Mouse (Mus musculus) right cerebral cortex, postnatal 10 days (tissue): ENCODE data around the gene Ddx49.

ENCODE experiments used
- DNase-seq, 2 experiments: peaks; one replicate each; pipeline ENCODE4 v3.0.0; 2021; ENCODE audit warnings: low spot score in 2 of 2

The Ddx49 gene

GRCm38 (mm10) chr8:70316511-70317504 is 14.5 kb upstream of the Ddx49 start:
- peak; percentile 96 to 98 for DNase-seq

GRCm38 (mm10) chr8:70315624-70316510 is 13.6 kb upstream of the Ddx49 start, which contains the start of gene Cers1:
Cers1 (plus strand) TSS chr8:70315775.
- DNase-seq: peak; percentile 91 to 92

GRCm38 (mm10) chr8:70313399-70313798 is 11.1 kb upstream of the Ddx49 start:
- peak; percentile 36 to 63 for DNase-seq

- no peak for DNase-seq
Observed at GRCm38 (mm10) chr8:70309311-70309710, 7.0 kb upstream of the Ddx49 start.

GRCm38 (mm10) chr8:70302901-70303300 is 612 bp upstream of the Ddx49 start:
- DNase-seq: no peak

- DNase-seq: no peak
Observed at GRCm38 (mm10) chr8:70300881-70301280, 1.4 kb downstream of the Ddx49 start.

- DNase-seq: no peak
Observed at GRCm38 (mm10) chr8:70293988-70294405, 8.3 kb downstream of the Ddx49 start.

- no peak for DNase-seq
Observed at GRCm38 (mm10) chr8:70286737-70287136, 15.6 kb downstream of the Ddx49 start.

- no peak for DNase-seq
Observed at GRCm38 (mm10) chr8:70285304-70285703, 17.0 kb downstream of the Ddx49 start.

- no peak for DNase-seq
Observed at GRCm38 (mm10) chr8:70284421-70284820, 17.9 kb downstream of the Ddx49 start.

- no peak for DNase-seq
Observed at GRCm38 (mm10) chr8:70283136-70284077, 18.9 kb downstream of the Ddx49 start.

- peak; percentile 85 to 86 for DNase-seq
Observed at GRCm38 (mm10) chr8:70282603-70283135, 19.6 kb downstream of the Ddx49 start, which contains the start of gene Homer3. Homer3 (plus strand) TSS chr8:70282827.

- no peak for DNase-seq
Observed at GRCm38 (mm10) chr8:70281001-70281400, 21.3 kb downstream of the Ddx49 start.

GRCm38 (mm10) chr8:70279266-70279665 is 23.0 kb downstream of the Ddx49 start:
- DNase-seq: no peak

GRCm38 (mm10) chr8:70278175-70278574 is 24.1 kb downstream of the Ddx49 start:
- DNase-seq: no peak

GRCm38 (mm10) chr8:70276476-70276875 is 25.8 kb downstream of the Ddx49 start:
- DNase-seq: no peak

- DNase-seq: no peak
Observed at GRCm38 (mm10) chr8:70274350-70274749, 27.9 kb downstream of the Ddx49 start.

GRCm38 (mm10) chr8:70272949-70273348 is 29.3 kb downstream of the Ddx49 start:
- DNase-seq: no peak

GRCm38 (mm10) chr8:70268799-70269565 is 33.3 kb downstream of the Ddx49 start:
- peak; percentile 63 to 76 for DNase-seq

- DNase-seq: no peak
Observed at GRCm38 (mm10) chr8:70268311-70268710, 34.0 kb downstream of the Ddx49 start.
